Comparison of ENCODE assay signal across 24 mouse cellular contexts in the genomic region with DNA sequence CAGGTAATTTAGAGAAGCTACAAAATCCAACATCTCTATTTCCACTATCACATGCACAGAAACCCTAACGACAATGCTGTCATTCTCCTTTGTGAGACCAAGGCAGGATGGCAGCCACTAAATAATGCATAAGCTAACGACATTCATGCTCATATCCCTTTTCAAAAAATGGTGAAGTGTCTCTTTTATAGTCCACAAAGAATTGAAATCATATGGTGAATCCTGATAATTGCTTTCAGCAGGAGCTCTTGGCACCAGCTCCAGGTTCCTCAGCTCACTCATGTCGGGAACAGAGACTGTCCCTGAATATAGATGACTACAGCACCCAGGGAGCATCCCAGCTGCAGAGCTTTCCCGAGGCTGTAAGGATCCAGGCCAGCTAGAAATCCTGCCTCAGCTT. TPM values are rescaled to one million over a fixed set of nuclear protein-coding genes. Genes with fewer than 3 reads are reported as not detected.
DNase-seq lines count a peak whose midpoint lies in the region; ATAC-seq and TF ChIP-seq lines count a peak whose summit lies in the region.
"Had no signal": no experiment of that assay in that cellular context is flagged by ENCODE, and none has a peak within 500 bp of the region (broad histone marks: within the 10 kb centered on the region; RNA-seq: fewer than 3 reads in every experiment).

No protein-coding gene starts in this region.

- DNase-seq in forebrain, embryonic 14.5 days (ENCODE audit: low spot score): peak; percentile 68
- DNase-seq in forebrain, embryonic 10.5 days (ENCODE audit: extremely low spot score, low spot score): no peak
- peak; percentile 1 for DNase-seq in left cerebral cortex, adult 11 months (ENCODE audit: low spot score)
- DNase-seq in left cerebral cortex, adult 2 months (ENCODE audit: extremely low spot score in 1 of 2, low spot score in 2 of 2): no peak
- DNase-seq in right cerebral cortex, postnatal 10 days (ENCODE audit: low spot score in 2 of 2): peak; percentile 42 to 61
- no peak for DNase-seq in right cerebral cortex, postnatal 36 days (ENCODE audit: low spot score in 2 of 2)
- peak; percentile 49 for DNase-seq in midbrain, postnatal 0 days (ENCODE audit: low spot score)
- no peak for DNase-seq in heart, adult 8-10 months (ENCODE audit: low spot score)
- DNase-seq: B cell, adult 2 months; cerebellum, adult 11 months; kidney, adult 9 months; lung, postnatal 10 days; spleen, adult 18-20 months had no signal

- intact Hi-C loops in left cerebral cortex, adult 2 months (cut with DNase I): no loop called here

- no peak overlapping the region for H3K9ac ChIP-seq in forebrain, embryonic 14.5 days (ENCODE audit: low read length)
- no peak overlapping the region for H3K9ac ChIP-seq in midbrain, postnatal 0 days (replicated peaks; ENCODE audit: low read length, poor library complexity, severe bottlenecking)
- H3K9ac ChIP-seq: embryonic facial prominence, embryonic 15.5 days; heart, embryonic 15.5 days; liver, embryonic 15.5 days; stomach, embryonic 15.5 days had no signal

- ATAC-seq in forebrain, embryonic 14.5 days: peak; percentile 83
- peak; percentile 65; the same call in 1 of the 2 replicates for ATAC-seq in midbrain, postnatal 0 days (ENCODE audit: low FRiP score)
- ATAC-seq: Patski had no signal

- H3K36me3 ChIP-seq in forebrain, embryonic 14.5 days (ENCODE audit: control insufficient read depth, insufficient read depth, low read length): no peaks in the 10 kb centered on the region
- H3K36me3 ChIP-seq in forebrain, embryonic 10.5 days (replicated peaks): no peaks in the 10 kb centered on the region
- no peaks in the 10 kb centered on the region for H3K36me3 ChIP-seq in midbrain, postnatal 0 days (ENCODE audit: insufficient read depth, low read length)
- H3K36me3 ChIP-seq: embryonic facial prominence, embryonic 15.5 days; heart, embryonic 15.5 days; liver, embryonic 15.5 days; stomach, embryonic 15.5 days had no signal

- no peak for TF ChIP-seq CTCF in left cerebral cortex, adult 2 months (IDR thresholded peaks at IDR 0.05)
- TF ChIP-seq CTCF in midbrain, postnatal 0 days (IDR thresholded peaks at IDR 0.05): no peak

- H3K4me3 ChIP-seq in forebrain, embryonic 14.5 days (ENCODE audit: low read depth, low read length): no peak overlapping the region
- no peak overlapping the region for H3K4me3 ChIP-seq in forebrain, embryonic 10.5 days
- no peak overlapping the region for H3K4me3 ChIP-seq in left cerebral cortex, adult 2 months
- H3K4me3 ChIP-seq in midbrain, postnatal 0 days (ENCODE audit: low read depth, low read length): no peak overlapping the region
- H3K4me3 ChIP-seq: embryonic facial prominence, embryonic 15.5 days; heart, embryonic 15.5 days; liver, embryonic 15.5 days; stomach, embryonic 15.5 days had no signal

- H3K9me3 ChIP-seq in forebrain, embryonic 14.5 days (replicated peaks; ENCODE audit: control insufficient read depth, low read length): no peaks in the 10 kb centered on the region
- H3K9me3 ChIP-seq in forebrain, embryonic 10.5 days: no peaks in the 10 kb centered on the region
- H3K9me3 ChIP-seq in midbrain, postnatal 0 days (ENCODE audit: low read length): no peaks in the 10 kb centered on the region
- H3K9me3 ChIP-seq: embryonic facial prominence, embryonic 15.5 days; heart, embryonic 15.5 days; liver, embryonic 15.5 days; stomach, embryonic 15.5 days had no signal

- no peak overlapping the region for H3K27ac ChIP-seq in forebrain, embryonic 14.5 days (ENCODE audit: low read depth, low read length)
- no peak overlapping the region for H3K27ac ChIP-seq in forebrain, embryonic 10.5 days
- H3K27ac ChIP-seq in left cerebral cortex, adult 2 months: no peak overlapping the region
- no peak overlapping the region for H3K27ac ChIP-seq in midbrain, postnatal 0 days (ENCODE audit: low read depth, low read length)
- H3K27ac ChIP-seq: embryonic facial prominence, embryonic 15.5 days; heart, embryonic 15.5 days; liver, embryonic 15.5 days; stomach, embryonic 15.5 days had no signal

- 30% methylated on average over 4 of the region's 4 CpGs for WGBS in forebrain, embryonic 14.5 days
- WGBS in forebrain, embryonic 10.5 days: 70% methylated on average over 4 of the region's 4 CpGs
- WGBS in midbrain, postnatal 0 days: 18% methylated on average over 4 of the region's 4 CpGs

- H3K27me3 ChIP-seq in forebrain, embryonic 14.5 days (replicated peaks; ENCODE audit: control insufficient read depth, insufficient read depth, low read length): no peaks in the 10 kb centered on the region
- no peaks in the 10 kb centered on the region for H3K27me3 ChIP-seq in forebrain, embryonic 10.5 days (ENCODE audit: poor library complexity, severe bottlenecking)
- no peaks in the 10 kb centered on the region for H3K27me3 ChIP-seq in midbrain, postnatal 0 days (ENCODE audit: insufficient read depth, low read length)
- H3K27me3 ChIP-seq: embryonic facial prominence, embryonic 15.5 days; heart, embryonic 15.5 days; liver, embryonic 15.5 days; Patski; stomach, embryonic 15.5 days had no signal

- H3K4me1 ChIP-seq in forebrain, embryonic 14.5 days (ENCODE audit: control insufficient read depth, insufficient read depth, low read length): no peaks in the 10 kb centered on the region
- no peaks in the 10 kb centered on the region for H3K4me1 ChIP-seq in forebrain, embryonic 10.5 days
- no peaks in the 10 kb centered on the region for H3K4me1 ChIP-seq in midbrain, postnatal 0 days (ENCODE audit: insufficient read depth, low read length)
- H3K4me1 ChIP-seq: embryonic facial prominence, embryonic 15.5 days; heart, embryonic 15.5 days; liver, embryonic 15.5 days; stomach, embryonic 15.5 days had no signal

- H3K4me2 ChIP-seq in forebrain, embryonic 14.5 days (ENCODE audit: low read length): no peak overlapping the region
- no peak overlapping the region for H3K4me2 ChIP-seq in midbrain, postnatal 0 days (ENCODE audit: low read depth, low read length, poor library complexity, severe bottlenecking)
- H3K4me2 ChIP-seq: embryonic facial prominence, embryonic 15.5 days; heart, embryonic 15.5 days; liver, embryonic 15.5 days; stomach, embryonic 15.5 days had no signal

RNA-seq across cellular contexts. Expression of gene Prr30, which starts 28.9 kb away (rescaled TPM):
- polyA plus RNA-seq in forebrain, embryonic 14.5 days (2014; fragmentation: Nextera tagmentation; extraction: Ambion mirVana): not detected in 2 replicates
- polyA plus RNA-seq in forebrain, embryonic 10.5 days (2016; fragmentation: Nextera tagmentation; extraction: Ambion mirVana): not detected in 2 replicates
- total RNA-seq in left cerebral cortex, adult 2 months (2021): not detected
- not detected in 2 replicates for total RNA-seq in midbrain, postnatal 0 days (2014; rRNA removed)
- not detected in 2 replicates for polyA plus RNA-seq in midbrain, postnatal 0 days (2015; fragmentation: Nextera tagmentation; extraction: Ambion mirVana)
- not detected for total RNA-seq in heart, adult 8-10 months (2022)
- total RNA-seq: adrenal gland, postnatal 4 days; granulocyte monocyte progenitor cell, adult 5-6 weeks; layer of hippocampus, adult 18-20 months; left cerebral cortex, postnatal 36 days; megakaryocyte-erythroid progenitor cell, adult 5-6 weeks had no signal
- polyA plus RNA-seq: cortical plate, adult 2 months; embryonic facial prominence, embryonic 15.5 days; heart, embryonic 15.5 days; liver, embryonic 15.5 days; Patski; stomach, embryonic 15.5 days had no signal

Comparison
In these comparisons a context has a peak if more than half of its experiments do, and no peak if none do; other contexts are left out.
1. DNase-seq: peak in forebrain, embryonic 14.5 days (single experiment), left cerebral cortex, adult 11 months (single experiment), right cerebral cortex, postnatal 10 days (2 of 2) and midbrain, postnatal 0 days (single experiment); none in forebrain, embryonic 10.5 days (single experiment), left cerebral cortex, adult 2 months (0 of 2), right cerebral cortex, postnatal 36 days (0 of 2) and heart, adult 8-10 months (single experiment).